Mouse (Mus musculus) forebrain, embryonic 15.5 days (tissue): ENCODE results near the gene Cope. TPM values are rescaled to one million over a fixed set of nuclear protein-coding genes. Genes with fewer than 3 reads are reported as not detected.

ENCODE experiments used
- ATAC-seq: fragments of 200-750 bp; cut with Nextera tagmentation; replicated peaks from 2 replicates; pipeline ENCODE4 v1.8.0; 2017; ENCODE audit warnings: mild to moderate bottlenecking, moderate TSS enrichment, moderate library complexity
- H3K27ac ChIP-seq: fragments of 300-500 bp; sonication (generic); replicated peaks from 2 replicates; pipeline ENCODE4 v1.5.1; 2015; ENCODE audit warnings: mild to moderate bottlenecking, inconsistent platforms
- H3K27me3 ChIP-seq: fragments of 300-500 bp; sonication (generic); 2 replicates; pipeline ENCODE4 v1.6.1; 2015; ENCODE audit warnings: inconsistent platforms
- H3K36me3 ChIP-seq: fragments of 300-500 bp; sonication (generic); 2 replicates; pipeline ENCODE4 v1.6.1; 2015; ENCODE audit warnings: mild to moderate bottlenecking, inconsistent platforms
- H3K4me1 ChIP-seq: fragments of 300-500 bp; sonication (generic); 2 replicates; pipeline ENCODE4 v1.6.1; 2015; ENCODE audit warnings: inconsistent platforms
- H3K4me2 ChIP-seq: fragments of 300-500 bp; sonication (generic); replicated peaks from 2 replicates; pipeline ENCODE4 v1.6.1; 2015; ENCODE audit warnings: mild to moderate bottlenecking, inconsistent platforms
- H3K4me3 ChIP-seq: fragments of 300-500 bp; sonication (generic); 2 replicates; pipeline ENCODE4 v1.5.1; 2015; ENCODE audit warnings: mild to moderate bottlenecking, inconsistent platforms
- H3K9ac ChIP-seq: fragments of 300-500 bp; sonication (generic); replicated peaks from 2 replicates; pipeline ENCODE4 v1.6.1; 2015; ENCODE audit warnings: mild to moderate bottlenecking, inconsistent platforms
- H3K9me3 ChIP-seq: fragments of 300-500 bp; sonication (generic); 2 replicates; pipeline ENCODE4 v1.6.1; 2016; ENCODE audit warnings: inconsistent platforms
- WGBS: fragments of 180-500 bp; shearing (Covaris S2); methylation state at CpG from one replicate; pipeline ENCODE4 v1.1.7; 2015; ENCODE audit warnings: mixed read lengths; 5-methylcytosine and 5-hydroxymethylcytosine counted together
- polyA plus RNA-seq: library from polyadenylated mRNA; unstranded; fragments of >200 nt; fragmentation: Nextera tagmentation; extraction: Ambion mirVana; gene quantifications from 2 replicates; pipeline ENCODE4 v1.2.1, GENCODE M21; 2015

Gene Cope
- polyA plus RNA-seq, 1 experiment from 2014 or later, result 271 TPM

GRCm38 (mm10) chr8:70315624-70316510 lies 13.5 kb downstream of the Cope start, which contains the start of gene Cers1:
Cers1 (plus strand) TSS chr8:70315775.
- Histone ChIP-seq H3K4me2 (peak within 1 kb of the TSS; percentile 63), H3K9me3 (no peaks in the 10 kb centered on the region), H3K27ac (peak within 1 kb of the TSS; percentile 89), H3K4me1 (peaks cover 32% of the 10 kb centered on the region), H3K4me3 (peak within 1 kb of the TSS; percentile 63), H3K36me3 (peaks cover 32% of the 10 kb centered on the region), H3K27me3 (no peaks in the 10 kb centered on the region), H3K9ac (peak within 1 kb of the TSS; percentile 74)
- ATAC-seq, result peak; percentile 44
- WGBS, result 1% methylated on average over 66 of the region's 66 CpGs

- H3K4me1 ChIP-seq, result peaks cover 32% of the 10 kb centered on the region
- 2% methylated on average over 15 of the region's 15 CpGs for WGBS
- peaks cover 27% of the 10 kb centered on the region for H3K36me3 ChIP-seq
- H3K27ac ChIP-seq, result peak overlapping the region; percentile 89
- H3K9ac ChIP-seq, result peak overlapping the region; percentile 74
- peak; percentile 93 for ATAC-seq
- peak overlapping the region; percentile 63 for H3K4me2 ChIP-seq
- H3K27me3 ChIP-seq, result no peaks in the 10 kb centered on the region
- no peaks in the 10 kb centered on the region for H3K9me3 ChIP-seq
- peak overlapping the region; percentile 63 for H3K4me3 ChIP-seq
These were observed 14.5 kb downstream of the Cope start for GRCm38 (mm10) chr8:70316511-70317504.

GRCm38 (mm10) chr8:70317872-70318271 lies 15.6 kb downstream of the Cope start:
- Histone ChIP-seq H3K9me3 (no peaks in the 10 kb centered on the region), H3K27me3 (no peaks in the 10 kb centered on the region), H3K4me3 (peak overlapping the region; percentile 63; the same call in 1 of the 2 replicates), H3K27ac (peak overlapping the region; percentile 89), H3K9ac (peak overlapping the region; percentile 74; the same call in 1 of the 2 replicates), H3K36me3 (peaks cover 24% of the 10 kb centered on the region), H3K4me2 (peak overlapping the region; percentile 63; the same call in 1 of the 2 replicates), H3K4me1 (peaks cover 32% of the 10 kb centered on the region)
- 88% methylated on average over 5 of the region's 5 CpGs for WGBS
- ATAC-seq, result no peak

- Histone ChIP-seq H3K27me3 (no peaks in the 10 kb centered on the region), H3K4me3 (no peak overlapping the region), H3K4me1 (no peaks in the 10 kb centered on the region), H3K4me2 (no peak overlapping the region), H3K9ac (no peak overlapping the region), H3K9me3 (no peaks in the 10 kb centered on the region), H3K27ac (no peak overlapping the region), H3K36me3 (peaks cover 49% of the 10 kb centered on the region)
- WGBS, result 93% methylated on average over 3 of the region's 3 CpGs
- no peak for ATAC-seq
These were observed 21.4 kb downstream of the Cope start for GRCm38 (mm10) chr8:70323716-70324115.

GRCm38 (mm10) chr8:70327512-70327911 lies 25.2 kb downstream of the Cope start:
- Histone ChIP-seq H3K36me3 (peaks cover 50% of the 10 kb centered on the region), H3K4me2 (no peak overlapping the region), H3K4me3 (no peak overlapping the region), H3K27ac (no peak overlapping the region), H3K4me1 (peaks cover 28% of the 10 kb centered on the region), H3K9me3 (no peaks in the 10 kb centered on the region), H3K9ac (no peak overlapping the region), H3K27me3 (no peaks in the 10 kb centered on the region)
- 91% methylated on average over 6 of the region's 6 CpGs for WGBS
- ATAC-seq, result no peak

- Histone ChIP-seq H3K9me3 (no peaks in the 10 kb centered on the region), H3K9ac (no peak within 1 kb of the TSS; the same call in 1 of the 2 replicates), H3K36me3 (peaks cover 54% of the 10 kb centered on the region), H3K4me2 (peak within 1 kb of the TSS; percentile 19; the same call in 1 of the 2 replicates), H3K4me1 (peaks cover 28% of the 10 kb centered on the region), H3K4me3 (peak within 1 kb of the TSS; percentile 2; the same call in 1 of the 2 replicates), H3K27ac (no peak within 1 kb of the TSS), H3K27me3 (no peaks in the 10 kb centered on the region)
- ATAC-seq, result no peak
- WGBS, result 33% methylated on average over 14 of the region's 14 CpGs
These were observed 27.0 kb downstream of the Cope start, which contains the start of gene Gdf1 for GRCm38 (mm10) chr8:70329124-70329834. Gdf1 (plus strand) TSS chr8:70329817.

- 11% methylated on average over 45 of the region's 45 CpGs for WGBS
- Histone ChIP-seq H3K4me1 (peaks cover 28% of the 10 kb centered on the region), H3K9me3 (no peaks in the 10 kb centered on the region), H3K36me3 (peaks cover 54% of the 10 kb centered on the region), H3K9ac (no peak overlapping the region; the same call in 1 of the 2 replicates), H3K4me2 (peak overlapping the region; percentile 19; the same call in 1 of the 2 replicates), H3K27ac (no peak overlapping the region), H3K4me3 (peak overlapping the region; percentile 2; the same call in 1 of the 2 replicates), H3K27me3 (no peaks in the 10 kb centered on the region)
- ATAC-seq, result peak; percentile 30
These were observed 27.8 kb downstream of the Cope start for GRCm38 (mm10) chr8:70329835-70330740.

GRCm38 (mm10) chr8:70330741-70331364 lies 28.5 kb downstream of the Cope start:
- Histone ChIP-seq H3K4me1 (peaks cover 28% of the 10 kb centered on the region), H3K36me3 (peaks cover 61% of the 10 kb centered on the region), H3K4me3 (peak overlapping the region; percentile 2; the same call in 1 of the 2 replicates), H3K9me3 (no peaks in the 10 kb centered on the region), H3K4me2 (peak overlapping the region; percentile 19; the same call in 1 of the 2 replicates), H3K27me3 (no peaks in the 10 kb centered on the region), H3K9ac (no peak overlapping the region), H3K27ac (peak overlapping the region; percentile 55; the same call in 1 of the 2 replicates)
- peak; percentile 77 for ATAC-seq
- WGBS, result 30% methylated on average over 53 of the region's 53 CpGs

- peak overlapping the region; percentile 55 for H3K27ac ChIP-seq
These were observed 29.2 kb downstream of the Cope start for GRCm38 (mm10) chr8:70331526-70331925.

More at GRCm38 (mm10) chr8:70331526-70331925, 29.2 kb downstream of the Cope start:
- Histone ChIP-seq H3K27me3 (no peaks in the 10 kb centered on the region), H3K9me3 (no peaks in the 10 kb centered on the region), H3K9ac (no peak overlapping the region), H3K36me3 (peaks cover 67% of the 10 kb centered on the region), H3K4me2 (no peak overlapping the region), H3K4me1 (peaks cover 28% of the 10 kb centered on the region), H3K4me3 (no peak overlapping the region)
- 59% methylated on average over 19 of the region's 19 CpGs for WGBS
- ATAC-seq, result no peak
